Mouse (Mus musculus) liver, embryonic 14.5 days (tissue): ENCODE measurements around the gene Cenpt.

Experiments used
- CTCF ChIP-seq: IDR thresholded peaks from 2 replicates; pipeline ENCODE4 v1.5.1; 2016; ENCODE audit warnings: antibody characterized with exemption, low read depth, control low read depth
- EP300 ChIP-seq: IDR thresholded peaks from 2 replicates; pipeline ENCODE4 v1.6.1; 2016; ENCODE audit warnings: antibody characterized with exemption, low read depth

DNA sequence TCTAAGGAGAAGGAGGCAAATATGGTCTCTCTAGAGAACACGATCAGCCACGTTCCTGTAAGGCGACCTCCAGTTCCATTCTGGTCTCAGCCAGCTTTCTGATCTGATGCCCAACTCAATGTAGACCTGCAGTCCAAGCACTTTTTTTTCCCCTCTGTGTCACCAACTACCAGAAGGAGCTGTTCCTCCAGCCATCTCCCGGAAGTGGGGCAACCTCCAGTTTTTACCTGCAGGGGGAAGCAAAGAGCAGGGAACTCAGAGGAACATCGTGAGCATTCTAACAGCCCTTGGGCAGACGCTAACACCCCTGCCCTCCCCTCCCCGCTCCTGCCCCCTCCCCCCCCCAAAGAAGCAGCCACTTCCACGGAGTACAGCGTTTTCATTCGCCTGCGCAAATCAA is 17.8 kb downstream of the Cenpt start:
- TF ChIP-seq CTCF (peak; percentile 90), EP300 (no peak; the same call in 1 of the 2 replicates)
